Mouse (Mus musculus) mature B cell (primary cell): Measurements from ENCODE around the gene Nudt10.
"Not testable (repeated sequence)": the region's sequence is repeated elsewhere in the genome, so short reads cannot be mapped to it uniquely, and the experiment has no call there.

Experiments used
- in situ Hi-C: fragments of 300-500 bp; cut with MboI; formaldehyde crosslinking; loops from 2 replicates; pipeline ENCODE4 v1.14.3; 2019

Nudt10 gene

GRCm38 (mm10) chrX:6172823-6173640 lies at the start of gene Nudt10:
Gene Nudt10 (minus strand): TSS chrX:6173015.
- in situ Hi-C loops, result not testable (repeated sequence)

- in situ Hi-C loops, result not testable (repeated sequence)
Measured at GRCm38 (mm10) chrX:6172136-6172822, 536 bp downstream of the Nudt10 start.

GRCm38 (mm10) chrX:6171718-6172117 lies 1.1 kb downstream of the Nudt10 start:
- in situ Hi-C loops, result no loop called here
